Mouse (Mus musculus) C2C12 (cell line): Measurements from ENCODE around the gene Hip1.

Experiments
- CEBPB ChIP-seq: IDR thresholded peaks from one replicate; pipeline ENCODE4 v1.6.1; 2011; ENCODE audit warnings: low read depth, mild to moderate bottlenecking, control low read depth, moderate library complexity
- CTCF ChIP-seq: IDR thresholded peaks from one replicate; pipeline ENCODE4 v1.5.1; 2011; ENCODE audit not compliant: control insufficient read depth, insufficient read depth, insufficient read length
- MAX ChIP-seq: IDR thresholded peaks from one replicate; pipeline ENCODE4 v1.6.1; 2011; ENCODE audit warnings: mild to moderate bottlenecking, control low read depth
- MYOD1 ChIP-seq: IDR thresholded peaks from one replicate; pipeline ENCODE4 v1.6.1; 2011; ENCODE audit warnings: low read depth; ENCODE audit not compliant: control insufficient read depth, insufficient read length
- MYOG ChIP-seq: IDR thresholded peaks from one replicate; pipeline ENCODE4 v1.6.1; 2011; ENCODE audit not compliant: control insufficient read depth, insufficient read length; ENCODE audit errors: extremely low read depth
- USF1 ChIP-seq: IDR thresholded peaks from one replicate; pipeline ENCODE4 v1.6.1; 2011; ENCODE audit warnings: low read depth, mild to moderate bottlenecking, control low read depth, moderate library complexity

GRCm38 (mm10) chr5:135589996-135590784 is 45.3 kb upstream of the Hip1 start:
- TF ChIP-seq CTCF (no peak), USF1 (no peak), MYOG (no peak), MYOD1 (no peak), MAX (no peak), CEBPB (no peak)
